Mouse (Mus musculus) small intestine, adult 2 months (tissue): Measurements from ENCODE around the gene Orc6.

Experiments
- CTCF ChIP-seq: fragments of 200-500 bp; IDR thresholded peaks from 2 replicates; pipeline ENCODE4 v1.5.1; 2012; ENCODE audit warnings: low read depth, mild to moderate bottlenecking, control low read depth, inconsistent platforms, low read length, moderate library complexity, mixed read lengths; ENCODE audit not compliant: insufficient replicate concordance, insufficient read length; ENCODE audit errors: extremely low read depth
- POLR2A ChIP-seq: fragments of 200-500 bp; IDR thresholded peaks from 2 replicates; pipeline ENCODE4 v1.6.1; 2012; ENCODE audit warnings: low read depth, mild to moderate bottlenecking, control low read depth, inconsistent platforms, low read length, moderate library complexity

DNA sequence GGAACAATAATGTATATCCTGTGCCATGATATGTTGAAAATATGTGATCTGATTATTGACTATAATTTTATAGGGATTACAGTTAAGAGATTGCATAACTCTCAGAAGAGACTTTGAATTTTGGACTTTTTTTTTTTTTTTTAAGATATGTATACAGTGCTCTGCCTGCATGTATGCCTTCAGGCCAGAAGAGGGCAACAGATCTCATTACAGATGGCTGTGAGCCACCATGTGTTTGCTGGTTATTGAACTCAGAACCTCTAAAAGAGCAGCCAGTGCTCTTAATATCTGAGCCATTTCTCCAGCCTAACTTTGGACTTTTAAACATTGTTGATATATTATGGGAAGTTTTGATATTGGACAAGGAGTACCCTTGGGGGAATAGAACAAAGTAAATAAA lies 12.3 kb downstream of the Orc6 start:
- TF ChIP-seq CTCF (no peak), POLR2A (no peak)
